Mouse (Mus musculus) myocyte (in vitro differentiated cells): ENCODE results near the gene Birc6.

Experiments used
- MYOD1 ChIP-seq, 3 experiments: IDR thresholded peaks; one replicate each; pipeline ENCODE4 v1.6.1; 2011; ENCODE audit warnings: control low read depth in 2 of 3, low read depth in 2 of 3, mild to moderate bottlenecking in 2 of 3, moderate library complexity in 1 of 3; ENCODE audit not compliant: insufficient read length in 2 of 3, control insufficient read depth in 1 of 3
- POLR2A ChIP-seq: IDR thresholded peaks from one replicate; pipeline ENCODE4 v1.6.1; 2011; ENCODE audit warnings: low read depth, mild to moderate bottlenecking, control low read depth, moderate library complexity; ENCODE audit not compliant: insufficient read length
- USF1 ChIP-seq: IDR thresholded peaks from one replicate; pipeline ENCODE4 v1.6.1; 2011; ENCODE audit warnings: low read depth, mild to moderate bottlenecking, control low read depth, moderate library complexity

DNA sequence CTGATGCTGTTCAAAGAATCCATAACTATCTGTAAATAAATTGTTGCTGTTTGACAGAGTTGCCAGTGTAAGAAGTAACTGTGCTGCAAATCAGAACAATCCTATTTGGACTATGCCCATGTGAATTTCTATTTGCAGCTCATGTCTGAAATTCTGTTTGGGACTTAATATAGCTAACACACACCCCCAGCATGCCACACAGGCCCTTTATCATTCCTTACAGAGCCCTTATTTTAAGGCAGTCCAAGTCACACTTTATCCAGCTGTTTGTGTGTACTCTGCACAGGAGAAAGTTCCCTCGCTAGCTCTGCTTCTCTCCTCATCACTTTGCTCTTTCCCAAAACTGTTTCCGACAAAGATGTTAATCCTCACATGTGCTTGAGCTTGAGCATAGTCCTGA is 15.5 kb downstream of the Birc6 start:
- TF ChIP-seq MYOD1 (IDR thresholded peaks at IDR 0.05; ENCODE audit: control insufficient read depth in 1 of 3, insufficient read length in 2 of 3, low read depth in 2 of 3) (no peak), POLR2A (no peak), USF1 (no peak)
